Mouse (Mus musculus) stomach, postnatal 0 days (tissue): ENCODE measurements around the gene Smarcd3. TPM values are rescaled to one million over a fixed set of nuclear protein-coding genes. Genes with fewer than 3 reads are reported as not detected.

ENCODE experiments used
- ATAC-seq: fragments of 200-750 bp; cut with Nextera tagmentation; 2 replicates; pipeline ENCODE4 v1.8.0; 2017; ENCODE audit not compliant: low FRiP score, low TSS enrichment
- DNase-seq: peaks from one replicate; pipeline ENCODE4 v3.0.0-alpha.2; 2016; ENCODE audit warnings: low spot score
- H3K27ac ChIP-seq: fragments of 300-500 bp; sonication (generic); replicated peaks from 2 replicates; pipeline ENCODE4 v1.5.1; 2014; ENCODE audit warnings: mild to moderate bottlenecking, control low read depth
- H3K27me3 ChIP-seq: fragments of 300-500 bp; sonication (generic); 2 replicates; pipeline ENCODE4 v1.6.1; 2014; ENCODE audit warnings: low read length; ENCODE audit not compliant: control insufficient read depth, insufficient read depth
- H3K36me3 ChIP-seq: fragments of 300-500 bp; sonication (generic); 2 replicates; pipeline ENCODE4 v1.6.1; 2014; ENCODE audit warnings: low read length, mixed read lengths; ENCODE audit not compliant: control insufficient read depth, insufficient read depth
- H3K4me1 ChIP-seq: fragments of 300-500 bp; sonication (generic); replicated peaks from 2 replicates; pipeline ENCODE4 v1.6.1; 2014; ENCODE audit warnings: antibody characterized with exemption; ENCODE audit not compliant: control insufficient read depth, insufficient read depth
- H3K4me2 ChIP-seq: fragments of 300-500 bp; sonication (generic); replicated peaks from 2 replicates; pipeline ENCODE4 v1.6.1; 2014; ENCODE audit warnings: low read depth, mild to moderate bottlenecking, control low read depth, moderate library complexity
- H3K4me3 ChIP-seq: fragments of 300-500 bp; sonication (generic); 2 replicates; pipeline ENCODE4 v1.5.1; 2014; ENCODE audit warnings: low read depth, low read length, control low read depth
- H3K9ac ChIP-seq: fragments of 300-500 bp; sonication (generic); 2 replicates; pipeline ENCODE4 v1.6.1; 2014; ENCODE audit warnings: mild to moderate bottlenecking, low read length, control low read depth, mixed read lengths
- H3K9me3 ChIP-seq: fragments of 300-500 bp; sonication (generic); 2 replicates; pipeline ENCODE4 v1.6.1; 2016; ENCODE audit warnings: low read length; ENCODE audit not compliant: control insufficient read depth
- CTCF ChIP-seq: IDR thresholded peaks from 2 replicates; pipeline ENCODE4 v1.5.1; 2016; ENCODE audit warnings: antibody characterized with exemption, low read depth, mild to moderate bottlenecking, moderate library complexity
- EP300 ChIP-seq: optimal IDR thresholded peaks from 2 replicates; pipeline ENCODE3; 2016; ENCODE audit warnings: antibody characterized with exemption
- WGBS: fragments of 180-500 bp; shearing (Covaris S2); extraction: QIAGEN DNeasy Blood & Tissue Kit; methylation state at CpG from one replicate; pipeline ENCODE4 v1.1.7; 2014; 5-methylcytosine and 5-hydroxymethylcytosine counted together
- polyA plus RNA-seq: library from polyadenylated mRNA; unstranded; fragments of >200 nt; fragmentation: Nextera tagmentation; extraction: Ambion mirVana; gene quantifications from 2 replicates; pipeline ENCODE4 v1.2.1, GENCODE M21; 2015

Gene Smarcd3
- polyA plus RNA-seq, 1 experiment from 2014 or later = 13.3 TPM

DNA sequence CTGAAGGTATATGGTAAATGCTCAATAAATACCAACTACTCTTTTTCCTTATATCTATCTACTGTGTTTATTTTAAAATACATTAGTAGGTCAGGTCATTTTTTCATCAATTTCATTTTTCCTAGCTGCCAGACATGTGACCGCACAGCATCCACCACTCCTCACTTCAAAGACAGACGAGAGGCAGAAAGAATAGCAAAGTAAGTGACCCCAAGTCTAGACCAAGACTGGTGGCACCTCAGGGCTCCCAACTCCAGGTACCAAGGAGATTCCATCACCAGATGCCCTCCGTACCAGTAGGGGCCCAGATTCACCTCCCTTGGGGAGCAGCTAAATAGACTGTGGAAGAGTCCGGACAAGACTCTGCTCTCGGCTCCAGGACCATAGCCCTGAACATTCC is 29.9 kb downstream of the Smarcd3 start:
- H3K9me3 ChIP-seq = no peaks in the 10 kb centered on the region
- no peak overlapping the region for H3K4me3 ChIP-seq
- no peak for ATAC-seq
- no peak for DNase-seq
- H3K4me2 ChIP-seq = no peak overlapping the region
- H3K36me3 ChIP-seq = peaks cover 15% of the 10 kb centered on the region; the same call in 1 of the 2 replicates
- no peak for TF ChIP-seq CTCF
- no peak for TF ChIP-seq EP300
- H3K4me1 ChIP-seq = peaks cover 2% of the 10 kb centered on the region; the same call in 1 of the 2 replicates
- H3K27me3 ChIP-seq = no peaks in the 10 kb centered on the region
- no peak overlapping the region for H3K27ac ChIP-seq
- no peak overlapping the region for H3K9ac ChIP-seq
- 88% methylated on average over 5 of the region's 5 CpGs for WGBS

DNA sequence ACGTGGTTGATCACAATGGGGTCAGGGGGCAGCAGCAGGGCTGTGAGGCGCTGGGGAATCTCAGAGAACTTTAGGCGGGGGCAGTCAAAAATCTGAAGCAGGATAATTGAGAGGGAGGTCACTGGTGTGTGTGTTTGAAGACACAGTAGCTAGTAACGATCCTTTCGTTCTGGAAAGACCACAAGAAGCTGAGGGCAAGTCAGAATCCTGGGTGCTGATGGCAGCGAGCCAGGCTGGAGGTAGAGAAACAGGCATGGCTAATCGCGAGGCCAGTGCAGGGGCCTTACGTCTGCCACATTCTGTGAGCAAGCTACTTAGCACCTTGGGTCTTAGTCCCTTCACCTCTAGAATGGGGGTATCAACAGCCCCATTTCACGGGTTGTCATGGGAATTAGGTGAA is 30.3 kb downstream of the Smarcd3 start:
- TF ChIP-seq EP300 (no peak), CTCF (no peak)
- Histone ChIP-seq H3K27ac (no peak overlapping the region), H3K9me3 (no peaks in the 10 kb centered on the region), H3K36me3 (peaks cover 15% of the 10 kb centered on the region; the same call in 1 of the 2 replicates), H3K4me3 (no peak overlapping the region), H3K4me1 (peaks cover 2% of the 10 kb centered on the region; the same call in 1 of the 2 replicates), H3K27me3 (no peaks in the 10 kb centered on the region), H3K9ac (no peak overlapping the region), H3K4me2 (no peak overlapping the region)
- 67% methylated on average over 10 of the region's 10 CpGs for WGBS
- DNase-seq (no peak), ATAC-seq (no peak)

DNA sequence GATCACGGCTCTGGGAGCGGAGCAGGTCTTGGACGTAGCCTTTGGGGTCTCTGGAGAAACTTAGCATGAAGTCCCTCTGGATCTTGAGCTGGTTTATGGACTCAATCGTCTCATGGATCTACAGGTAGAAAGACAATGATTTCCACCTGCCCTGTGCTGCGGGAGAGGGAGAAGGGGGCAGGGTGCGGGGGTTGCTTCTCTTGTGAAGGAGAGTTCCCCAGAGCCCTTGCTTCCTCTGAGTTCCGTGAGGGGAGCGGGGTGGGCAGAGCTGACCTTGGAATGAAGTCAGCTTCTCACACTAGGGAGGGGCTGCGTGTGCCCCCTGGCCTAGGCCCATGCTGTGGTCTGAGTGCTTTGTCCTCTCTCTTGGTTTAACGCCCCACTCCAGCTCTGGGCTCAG is 31.0 kb downstream of the Smarcd3 start:
- DNase-seq = no peak
- Histone ChIP-seq H3K9me3 (no peaks in the 10 kb centered on the region), H3K27me3 (no peaks in the 10 kb centered on the region), H3K4me1 (no peaks in the 10 kb centered on the region; the same call in 1 of the 2 replicates), H3K4me3 (no peak overlapping the region), H3K27ac (no peak overlapping the region), H3K36me3 (peaks cover 15% of the 10 kb centered on the region; the same call in 1 of the 2 replicates), H3K9ac (no peak overlapping the region), H3K4me2 (no peak overlapping the region)
- 85% methylated on average over 10 of the region's 10 CpGs for WGBS
- no peak for TF ChIP-seq EP300
- no peak for TF ChIP-seq CTCF
- no peak for ATAC-seq

DNA sequence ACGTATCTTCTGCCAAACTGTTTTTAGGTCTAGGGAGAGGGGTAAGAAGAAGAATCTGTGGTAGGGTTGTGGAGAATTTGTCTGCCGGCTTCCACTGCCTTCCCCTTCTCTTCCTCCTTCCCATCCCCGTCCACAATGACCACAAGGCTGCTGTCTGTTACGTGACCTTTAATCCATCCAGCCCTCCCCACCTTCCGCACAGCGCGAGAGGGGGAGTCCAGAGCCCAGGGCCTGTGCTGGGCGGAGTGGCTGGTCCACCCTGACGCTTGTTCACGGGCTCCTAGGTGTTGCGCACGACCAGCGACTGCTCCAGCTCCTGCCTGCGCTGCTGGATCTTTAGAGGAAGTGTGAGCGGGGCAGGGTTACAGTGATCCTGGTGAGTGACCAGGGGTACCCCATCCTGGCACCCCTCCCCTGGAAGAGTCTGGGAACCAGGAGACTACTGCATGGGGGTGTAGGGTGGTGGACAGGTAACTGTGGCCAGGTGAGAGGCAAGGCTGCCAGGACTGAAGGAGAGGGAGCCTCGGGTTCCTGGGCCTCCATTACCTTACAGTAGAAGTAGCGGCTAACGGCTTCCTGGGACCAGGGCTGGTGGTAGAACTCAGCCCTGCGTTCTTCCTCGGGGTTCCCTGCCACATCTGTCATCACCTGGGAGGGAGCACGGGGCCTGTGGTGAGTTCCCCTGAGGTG is 31.6 kb downstream of the Smarcd3 start:
- Histone ChIP-seq H3K27ac (no peak overlapping the region), H3K27me3 (no peaks in the 10 kb centered on the region), H3K9ac (no peak overlapping the region), H3K4me2 (no peak overlapping the region), H3K4me3 (no peak overlapping the region), H3K9me3 (no peaks in the 10 kb centered on the region), H3K4me1 (no peaks in the 10 kb centered on the region; the same call in 1 of the 2 replicates), H3K36me3 (peaks cover 15% of the 10 kb centered on the region; the same call in 1 of the 2 replicates)
- TF ChIP-seq CTCF = no peak
- TF ChIP-seq EP300 = no peak
- 72% methylated on average over 21 of the region's 21 CpGs for WGBS
- DNase-seq (no peak), ATAC-seq (no peak)

DNA sequence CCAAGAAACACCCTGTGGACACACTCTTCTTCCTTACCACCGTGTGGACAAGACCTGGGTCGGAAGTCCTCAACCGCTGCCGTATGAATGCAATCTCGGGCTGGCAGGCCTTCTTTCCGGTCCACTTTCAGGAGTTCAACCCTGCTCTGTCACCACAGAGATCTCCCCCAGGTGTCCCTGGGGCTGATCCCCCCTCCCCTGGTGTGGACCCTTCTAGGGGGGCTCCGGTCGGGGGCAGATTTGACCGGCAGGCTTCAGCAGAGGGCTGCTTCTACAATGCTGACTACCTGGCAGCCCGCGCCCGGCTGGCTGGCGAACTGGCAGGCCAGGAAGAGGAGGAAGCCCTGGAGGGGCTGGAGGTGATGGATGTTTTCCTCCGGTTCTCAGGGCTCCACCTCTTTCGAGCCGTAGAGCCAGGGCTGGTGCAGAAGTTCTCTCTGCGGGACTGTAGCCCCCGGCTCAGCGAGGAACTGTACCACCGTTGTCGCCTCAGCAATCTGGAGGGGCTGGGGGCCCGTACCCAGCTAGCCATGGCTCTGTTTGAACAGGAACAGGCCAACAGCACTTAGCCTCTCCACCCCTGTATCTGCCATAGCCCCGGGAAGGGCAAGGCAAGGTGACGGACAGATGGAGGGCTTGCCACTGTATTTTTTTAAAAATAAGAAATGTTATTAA is 32.3 kb downstream of the Smarcd3 start:
- TF ChIP-seq EP300 = no peak
- Histone ChIP-seq H3K4me1 (0 out of 2 replicates have a peak, but pooled peaks cover 2% of the 10 kb centered on the region), H3K27me3 (no peaks in the 10 kb centered on the region), H3K9ac (no peak overlapping the region), H3K9me3 (no peaks in the 10 kb centered on the region), H3K27ac (no peak overlapping the region), H3K4me3 (no peak overlapping the region), H3K36me3 (peaks cover 15% of the 10 kb centered on the region; the same call in 1 of the 2 replicates), H3K4me2 (peak overlapping the region; percentile 23)
- 60% methylated on average over 24 of the region's 24 CpGs for WGBS
- DNase-seq (no peak), ATAC-seq (no peak)

DNA sequence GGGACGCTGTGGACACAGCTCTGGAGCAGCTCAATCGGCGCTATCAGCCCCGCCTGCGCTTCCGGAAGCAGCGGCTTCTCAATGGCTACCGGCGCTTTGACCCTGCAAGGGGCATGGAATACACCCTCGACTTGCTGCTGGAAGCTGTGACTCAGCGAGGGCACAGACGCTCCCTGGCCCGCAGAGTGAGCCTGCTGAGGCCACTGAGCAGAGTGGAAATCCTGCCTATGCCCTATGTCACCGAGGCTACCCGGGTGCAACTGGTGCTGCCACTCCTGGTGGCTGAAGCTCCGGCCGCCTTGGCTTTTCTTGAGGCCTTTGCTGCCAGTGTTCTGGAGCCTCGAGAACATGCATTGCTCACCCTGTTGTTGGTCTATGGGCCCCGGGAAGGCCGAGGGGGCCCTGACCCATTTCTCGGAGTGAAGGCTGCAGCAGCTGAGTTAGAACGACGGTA is 32.9 kb downstream of the Smarcd3 start:
- H3K27me3 ChIP-seq = no peaks in the 10 kb centered on the region
- peak overlapping the region; percentile 23 for H3K4me2 ChIP-seq
- peaks cover 15% of the 10 kb centered on the region; the same call in 1 of the 2 replicates for H3K36me3 ChIP-seq
- no peak overlapping the region for H3K27ac ChIP-seq
- 40% methylated on average over 23 of the region's 23 CpGs for WGBS
- ATAC-seq (peak; percentile 69), DNase-seq (peak; percentile 69)
- H3K4me1 ChIP-seq = 0 out of 2 replicates have a peak, but pooled peaks cover 2% of the 10 kb centered on the region
- H3K9me3 ChIP-seq = no peaks in the 10 kb centered on the region
- TF ChIP-seq CTCF = no peak
- TF ChIP-seq EP300 = no peak
- H3K9ac ChIP-seq = 0 out of 2 replicates have a peak overlapping the region, but pooled peaks have one; percentile 8
- no peak overlapping the region for H3K4me3 ChIP-seq
